Mouse (Mus musculus): ENCODE data around the gene Fkbp5.
"Not testable (repeated sequence)": the region's sequence is repeated elsewhere in the genome, so short reads cannot be mapped to it uniquely, and the experiment has no call there.

The Fkbp5 gene

DNA sequence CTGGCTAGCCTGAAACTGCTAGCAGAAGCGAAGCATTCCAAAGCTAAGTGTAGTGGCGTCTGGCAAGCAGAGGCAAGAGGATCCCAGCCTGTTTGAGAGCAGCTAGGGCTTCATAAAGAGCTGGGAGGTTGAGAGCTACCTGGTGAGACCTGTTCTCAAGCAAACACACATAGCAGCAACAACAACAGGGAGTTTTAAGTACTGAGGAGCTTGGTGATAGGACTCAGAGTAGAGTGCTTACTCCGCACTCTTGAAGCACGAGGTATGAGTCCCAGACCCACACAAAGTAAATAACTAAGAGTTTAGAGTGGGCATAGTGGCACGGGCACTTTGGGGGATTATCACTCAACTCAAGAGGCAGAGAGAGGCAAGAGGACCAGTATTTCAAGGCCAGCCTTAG lies 96.3 kb downstream of the Fkbp5 start:
- in situ Hi-C loops (cut with MseI, MboI): no loop called here

DNA sequence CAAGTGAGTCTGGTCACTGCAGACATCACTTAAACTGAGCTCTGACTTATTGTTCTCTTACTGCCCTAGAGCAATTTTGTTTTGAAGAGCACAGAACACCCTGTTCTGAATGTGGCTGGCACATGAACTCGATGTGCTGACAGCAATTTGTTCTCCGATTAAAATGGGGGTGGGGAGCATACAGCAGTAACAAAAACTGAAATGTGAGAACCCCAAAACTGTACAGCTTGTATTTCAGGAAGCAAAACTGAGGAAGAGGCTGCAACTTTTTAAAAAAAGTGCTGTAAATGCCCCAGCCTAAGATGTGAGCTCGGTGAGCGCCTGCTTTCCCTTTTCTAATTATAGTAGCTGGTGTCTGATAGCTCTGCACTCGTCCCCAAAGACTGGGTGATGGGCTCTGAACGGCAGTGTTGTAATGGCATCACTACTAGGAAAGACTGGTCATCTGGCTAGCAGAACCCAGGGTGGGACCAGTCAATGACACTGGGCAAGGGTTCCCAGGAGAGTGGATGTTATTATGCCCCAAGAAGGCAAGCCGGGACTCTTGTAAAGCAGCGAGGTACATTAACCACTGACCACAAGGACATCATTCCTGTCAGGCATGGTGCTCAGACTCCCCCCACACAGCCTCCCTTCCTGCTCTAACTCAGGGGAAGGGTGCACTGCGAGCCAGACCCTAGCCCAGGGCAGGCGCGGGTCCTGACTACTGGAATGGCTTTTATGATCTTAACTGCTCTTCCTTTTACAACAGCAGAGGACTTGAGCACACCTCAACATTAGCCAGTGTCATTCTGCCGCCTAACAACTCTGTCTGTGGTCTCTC lies 96.9 kb downstream of the Fkbp5 start:
- in situ Hi-C loops (cut with MseI, MboI): no loop called here

DNA sequence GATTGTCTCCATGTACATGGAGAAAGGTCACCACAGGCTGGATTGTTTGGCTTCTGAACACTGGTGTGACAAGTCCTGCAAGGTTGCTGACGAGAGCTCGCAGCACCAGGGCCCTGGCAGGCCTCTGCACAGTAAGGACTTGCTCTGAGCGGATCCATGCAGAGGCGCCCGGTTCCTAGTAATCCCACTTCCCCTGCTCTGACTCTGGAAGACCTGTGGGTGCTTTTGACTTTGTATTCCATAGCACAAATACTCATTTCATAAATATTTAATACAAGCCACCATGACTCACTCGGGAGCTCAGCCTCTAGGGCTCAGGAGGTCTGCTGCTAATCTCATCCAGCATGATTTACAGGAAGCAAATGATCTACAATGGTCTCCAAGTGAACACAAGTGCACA lies 97.7 kb downstream of the Fkbp5 start:
- in situ Hi-C loops (cut with MseI, MboI): no loop called here

DNA sequence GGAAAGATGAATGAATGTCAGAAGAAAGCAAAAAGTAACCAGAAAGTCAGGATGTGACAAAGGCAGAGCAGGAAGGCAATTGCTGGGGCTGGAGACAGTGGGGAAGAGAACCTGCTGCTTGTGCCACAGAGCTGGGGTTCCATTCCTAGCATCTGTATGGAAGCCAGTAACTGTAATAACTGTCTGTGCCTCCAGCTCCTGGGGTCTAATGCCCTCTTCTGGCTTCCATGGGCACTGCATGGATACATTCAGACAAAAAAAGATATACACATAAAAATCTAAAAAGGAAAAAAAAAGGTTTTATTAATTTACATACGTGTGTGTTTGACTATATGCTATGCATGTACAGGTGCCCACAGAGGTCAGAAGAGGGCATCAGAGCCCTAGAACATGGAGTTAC lies 98.4 kb downstream of the Fkbp5 start:
- in situ Hi-C loops (cut with MseI, MboI): no loop called here

DNA sequence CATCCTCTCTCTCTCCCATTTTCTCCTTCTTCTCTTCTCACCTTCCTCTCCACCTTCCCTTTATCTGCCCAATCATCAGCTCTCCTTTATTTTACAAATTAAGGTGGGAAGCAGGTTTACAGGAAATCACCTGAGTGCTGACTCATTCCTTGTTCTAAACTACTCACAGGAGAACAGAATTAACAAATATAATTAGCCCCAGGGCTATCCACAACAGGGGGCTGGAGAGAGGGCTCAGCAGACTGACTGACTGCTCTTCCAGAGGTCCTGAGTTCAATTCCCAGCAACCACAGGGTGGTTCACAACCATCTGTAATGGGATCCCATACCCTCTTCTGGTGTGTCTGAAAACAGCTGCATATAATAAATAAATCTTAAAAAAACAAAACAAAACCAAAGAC lies 98.8 kb downstream of the Fkbp5 start:
- in situ Hi-C loops (cut with MseI, MboI): not testable (repeated sequence)

DNA sequence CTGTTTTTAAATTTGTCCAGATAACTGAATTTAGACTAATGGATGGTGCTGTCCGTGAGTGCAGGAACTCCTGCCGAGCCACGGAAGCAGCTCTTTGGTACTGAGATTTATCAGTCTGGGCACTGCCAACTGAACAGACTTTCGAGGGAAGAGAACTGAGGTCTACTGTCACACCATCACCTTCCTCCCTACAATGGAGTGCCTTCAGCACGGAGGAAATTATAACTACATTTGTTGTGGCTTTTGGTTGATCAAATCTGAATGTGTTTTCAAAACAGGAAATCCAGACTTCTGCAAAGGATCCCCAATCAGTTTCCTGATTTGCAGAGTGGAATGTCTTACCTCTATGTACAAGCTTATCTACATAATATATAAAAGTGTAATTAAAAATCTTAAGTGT lies 99.6 kb downstream of the Fkbp5 start:
- in situ Hi-C loops (cut with MseI, MboI): no loop called here

DNA sequence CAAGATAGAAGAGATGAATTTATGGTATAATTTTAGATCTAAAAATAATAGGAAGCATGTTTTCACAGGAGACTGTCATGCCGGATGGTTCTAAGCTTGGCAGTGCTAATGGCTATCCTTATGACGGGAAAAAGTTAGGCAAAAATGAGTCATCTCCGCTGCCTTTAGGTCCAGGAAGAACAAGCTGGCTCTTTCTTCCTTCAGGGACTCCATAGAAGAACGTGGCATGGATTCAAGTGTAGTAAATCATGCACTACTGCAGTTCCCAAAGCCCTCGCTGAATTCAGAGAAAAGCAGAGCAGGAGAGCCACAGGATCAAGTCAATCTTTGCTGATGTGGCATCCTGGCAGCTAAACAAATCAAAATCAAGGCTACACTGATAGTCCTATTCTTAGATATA lies 102.1 kb downstream of the Fkbp5 start:
- in situ Hi-C loops (cut with MseI, MboI): no loop called here

DNA sequence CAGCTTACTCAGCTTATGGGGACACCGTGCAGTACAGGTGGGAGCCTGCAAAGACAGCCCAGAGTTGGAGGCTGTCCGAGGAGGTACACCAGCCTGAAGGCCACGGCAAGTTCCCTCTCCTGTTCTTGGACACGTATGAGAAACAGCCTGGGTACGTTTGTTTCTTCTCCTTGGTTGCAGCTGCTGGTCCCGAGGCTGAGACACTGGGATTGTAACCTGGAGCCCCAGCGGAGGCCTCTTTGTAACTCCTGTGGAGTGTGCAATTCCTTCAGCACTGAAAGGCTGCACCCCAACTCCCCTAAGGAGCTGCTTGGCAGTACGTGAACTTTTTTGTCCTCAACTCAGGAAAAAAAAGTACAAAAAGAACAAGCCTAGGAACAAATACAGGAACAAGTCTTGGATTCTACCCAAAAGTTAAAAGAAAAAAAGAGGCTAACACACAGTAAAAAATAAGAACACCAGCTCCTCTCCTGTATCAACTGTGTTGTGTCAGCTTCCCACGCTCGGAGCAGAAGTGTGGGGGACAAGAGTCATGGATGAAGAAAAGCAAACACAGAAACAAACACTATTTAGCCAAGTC lies 105.9 kb downstream of the Fkbp5 start:
- in situ Hi-C loops (cut with MseI, MboI): no loop called here

DNA sequence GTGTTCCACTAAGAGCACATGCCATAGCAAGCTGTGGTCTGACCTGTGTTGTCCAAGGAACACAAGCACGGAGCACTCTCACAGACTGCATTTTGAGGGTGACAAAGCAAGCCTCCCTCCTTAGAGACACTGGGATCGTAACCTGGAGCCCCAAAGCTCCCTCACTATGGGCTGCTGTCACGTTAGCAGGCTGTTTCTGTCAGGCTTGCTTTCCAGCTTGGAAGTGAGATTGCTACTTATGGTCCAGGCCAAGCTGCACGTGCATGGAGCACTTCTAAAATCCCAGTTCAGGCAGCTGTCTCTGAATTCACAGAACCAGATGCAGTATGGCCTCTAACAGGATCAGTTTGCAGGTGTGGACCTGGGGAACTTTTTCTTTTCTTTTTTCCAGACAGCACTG lies 106.6 kb downstream of the Fkbp5 start:
- in situ Hi-C loops (cut with MseI, MboI): no loop called here

DNA sequence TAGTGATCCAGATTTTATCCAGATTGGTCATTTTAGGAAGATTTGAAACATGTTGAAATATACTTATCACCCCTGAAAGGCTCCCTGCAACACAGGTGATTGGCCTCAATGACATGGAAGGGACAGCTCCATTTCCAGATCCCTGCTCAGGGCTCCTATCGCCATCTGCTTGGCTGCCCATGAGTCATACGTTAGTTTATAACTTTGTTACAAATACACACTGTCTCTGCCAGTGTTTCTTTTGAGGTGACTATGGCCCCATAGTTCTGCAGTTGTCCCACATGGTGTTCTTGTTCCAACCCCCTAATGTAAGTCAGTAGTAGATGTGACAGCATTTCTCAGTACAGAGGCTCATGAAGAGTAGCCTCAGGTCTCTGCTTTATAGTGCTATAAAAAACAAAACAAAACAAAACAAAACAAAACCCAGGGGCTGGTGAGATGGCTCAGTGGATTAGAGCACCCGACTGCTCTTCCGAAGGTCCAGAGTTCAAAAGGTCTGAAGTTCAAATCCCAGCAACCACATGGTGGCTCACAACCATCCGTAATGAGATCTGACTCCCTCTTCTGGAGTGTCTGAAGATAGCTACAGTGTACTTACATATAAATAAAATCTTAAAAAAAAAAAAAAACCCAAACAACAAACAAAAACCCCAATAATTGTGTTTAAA lies 108.9 kb downstream of the Fkbp5 start:
- in situ Hi-C loops (cut with MseI, MboI): loop anchor here in 1 of 2 experiments (10.0 kb wide), 1 partner anchor 116 kb away; no protein-coding TSS in a partner anchor

DNA sequence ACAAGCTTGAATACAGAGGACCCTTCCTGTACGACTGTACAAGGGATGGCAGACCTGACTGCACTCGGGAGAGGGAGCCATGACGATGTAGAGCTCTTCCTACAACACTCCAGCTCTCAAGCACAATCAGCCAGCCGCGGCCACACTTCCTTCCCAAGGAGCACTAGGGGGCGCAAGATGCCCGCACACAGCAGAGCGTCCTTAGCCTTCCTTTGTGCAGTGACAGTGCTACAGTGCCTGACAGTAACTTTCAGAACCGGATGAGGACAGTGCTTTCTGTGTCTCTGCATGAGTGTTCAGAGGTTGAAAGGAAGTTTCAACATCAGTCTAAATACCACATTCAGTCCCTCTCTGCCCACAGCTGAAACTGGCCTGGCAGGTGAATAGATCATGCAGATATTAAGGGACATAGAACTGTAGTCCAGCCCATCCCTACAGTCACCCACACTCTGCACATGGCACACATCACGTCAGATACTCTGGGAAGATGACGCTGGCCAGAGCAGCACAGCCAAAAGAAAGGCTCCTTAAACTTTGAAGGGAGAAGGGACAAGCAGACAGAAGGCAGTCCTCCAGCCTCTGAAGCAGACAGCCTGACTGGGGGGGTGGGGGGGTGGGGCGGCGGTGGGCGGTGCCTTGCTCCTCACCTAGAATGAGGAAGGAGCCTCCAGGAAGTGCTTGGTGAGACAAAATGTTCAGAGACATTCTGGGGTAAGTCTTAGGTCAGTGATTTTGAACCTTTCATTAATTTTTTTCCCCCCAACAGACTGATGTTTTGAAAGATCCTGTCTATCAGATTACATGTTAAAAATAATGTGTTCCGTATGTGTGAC lies 109.7 kb downstream of the Fkbp5 start:
- in situ Hi-C loops (cut with MseI, MboI): loop anchor here in 1 of 2 experiments (10.0 kb wide), 1 partner anchor 117 kb away; no protein-coding TSS in a partner anchor

DNA sequence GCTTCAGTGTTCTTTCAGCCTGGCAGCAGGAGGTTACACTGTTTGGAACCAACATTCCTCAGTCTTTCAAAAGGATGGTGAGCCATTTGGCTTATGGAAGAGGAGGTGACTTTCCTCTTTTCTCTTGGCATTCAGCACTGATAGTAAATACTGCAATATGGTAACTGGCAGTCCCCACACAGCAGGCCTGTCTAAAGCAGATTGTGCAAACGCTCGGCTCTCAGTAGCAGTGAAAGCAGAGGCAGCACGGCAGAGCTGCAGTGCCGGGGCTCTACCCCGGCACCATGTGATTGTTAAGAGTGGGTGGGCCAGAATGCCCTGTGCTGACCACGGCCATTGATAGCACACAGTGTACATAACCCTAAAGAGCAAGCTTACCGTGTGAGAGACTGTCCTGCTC lies 110.9 kb downstream of the Fkbp5 start:
- in situ Hi-C loops (cut with MseI, MboI): loop anchor here in 1 of 2 experiments (10.0 kb wide), 1 partner anchor 118 kb away; no protein-coding TSS in a partner anchor

DNA sequence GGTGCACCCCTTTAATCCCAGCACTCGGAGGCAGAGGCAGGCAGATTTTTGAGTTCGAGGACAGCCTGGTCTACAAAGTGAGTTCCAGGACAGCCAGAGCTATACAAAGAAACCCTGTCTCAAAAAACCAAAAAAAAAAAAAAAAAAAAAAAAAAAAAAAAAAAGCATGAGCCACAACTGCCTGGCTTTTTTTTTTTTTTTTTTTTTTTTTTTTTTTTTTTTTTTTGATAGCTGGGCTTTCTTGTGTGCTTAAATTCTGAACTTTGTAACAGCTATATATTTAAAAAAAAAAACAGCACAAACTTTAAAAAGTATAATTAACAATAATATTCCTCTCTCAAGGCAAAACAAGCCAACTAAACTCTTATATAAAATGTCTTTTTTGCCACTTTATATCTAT lies 112.6 kb downstream of the Fkbp5 start:
- in situ Hi-C loops (cut with MseI, MboI): loop anchor here in 1 of 2 experiments (10.0 kb wide), 1 partner anchor 120 kb away; no protein-coding TSS in a partner anchor

DNA sequence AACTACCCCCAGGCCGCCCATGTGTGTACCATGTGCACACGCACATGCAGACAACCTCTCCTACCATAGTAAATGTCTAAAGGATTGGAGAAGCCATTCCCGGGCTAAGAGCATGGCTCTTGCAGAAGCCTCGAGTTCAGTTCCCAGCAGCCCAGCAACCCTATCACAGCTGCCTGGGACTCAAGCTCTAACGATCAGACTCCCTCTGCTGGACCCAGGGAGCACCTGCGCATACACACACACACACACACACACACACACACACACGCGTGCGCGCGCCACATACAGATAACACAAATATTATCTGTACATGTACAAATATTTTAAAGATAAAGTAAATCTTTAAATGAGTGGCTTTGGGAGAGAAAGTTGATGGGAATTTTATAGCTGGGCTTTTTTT lies 113.0 kb downstream of the Fkbp5 start:
- in situ Hi-C loops (cut with MseI, MboI): loop anchor here in 1 of 2 experiments (10.0 kb wide), 1 partner anchor 120 kb away; no protein-coding TSS in a partner anchor

DNA sequence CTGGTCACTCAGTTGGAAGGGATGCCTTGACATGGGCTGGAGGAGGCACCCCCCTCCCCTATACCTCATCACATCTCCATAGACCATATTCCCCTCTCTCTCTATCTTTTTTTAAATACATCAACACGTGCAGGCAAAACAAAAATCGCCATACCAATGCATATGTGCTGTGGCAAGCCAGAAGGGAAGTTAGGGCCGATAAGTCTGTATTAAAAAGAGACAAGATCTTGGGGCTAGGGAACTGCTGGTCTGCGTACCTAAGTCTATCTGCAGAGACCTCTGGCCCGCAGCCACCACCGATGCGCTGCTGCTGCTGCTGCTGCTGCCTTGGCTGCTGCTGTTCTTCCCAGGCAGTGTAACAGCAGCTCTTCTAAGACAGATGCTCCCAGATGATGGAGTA lies 122.3 kb downstream of the Fkbp5 start:
- in situ Hi-C loops (cut with MseI, MboI): loop anchor here in 1 of 2 experiments (5.0 kb wide), 1 partner anchor 127 kb away; no protein-coding TSS in a partner anchor

DNA sequence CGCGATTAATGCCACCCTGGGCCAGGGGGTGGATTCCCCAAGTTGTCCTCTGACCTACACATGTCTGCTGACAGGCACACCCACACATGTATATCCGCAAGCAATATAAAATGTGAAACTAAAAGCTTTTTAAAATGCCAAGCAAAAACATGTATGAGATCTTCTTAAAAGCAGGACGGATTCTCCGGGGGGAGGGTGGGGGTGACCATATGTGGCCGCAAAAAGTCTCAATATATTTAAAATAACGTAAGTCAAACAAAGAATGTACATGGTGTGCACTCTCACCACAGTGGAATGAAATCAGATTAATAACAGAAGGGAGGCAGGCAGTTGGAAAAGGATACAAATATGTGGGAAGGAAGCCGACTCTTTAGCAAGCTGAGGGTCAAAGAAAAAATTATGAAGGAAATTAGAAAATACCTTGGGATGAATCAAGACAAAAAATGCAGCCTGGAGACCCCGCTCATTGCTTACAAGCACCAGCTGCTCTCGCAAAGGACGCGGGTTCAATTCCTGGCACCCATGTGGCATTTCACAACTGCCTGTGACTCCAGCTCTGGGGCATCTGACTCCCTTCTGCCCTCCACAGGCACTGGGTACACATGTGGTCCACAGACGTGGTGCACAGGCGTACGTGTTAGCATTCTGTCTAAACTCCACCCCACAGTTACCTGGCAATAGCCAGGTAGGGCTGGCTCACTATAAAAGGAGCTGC lies 123.1 kb downstream of the Fkbp5 start:
- in situ Hi-C loops (cut with MseI, MboI): no loop called here

DNA sequence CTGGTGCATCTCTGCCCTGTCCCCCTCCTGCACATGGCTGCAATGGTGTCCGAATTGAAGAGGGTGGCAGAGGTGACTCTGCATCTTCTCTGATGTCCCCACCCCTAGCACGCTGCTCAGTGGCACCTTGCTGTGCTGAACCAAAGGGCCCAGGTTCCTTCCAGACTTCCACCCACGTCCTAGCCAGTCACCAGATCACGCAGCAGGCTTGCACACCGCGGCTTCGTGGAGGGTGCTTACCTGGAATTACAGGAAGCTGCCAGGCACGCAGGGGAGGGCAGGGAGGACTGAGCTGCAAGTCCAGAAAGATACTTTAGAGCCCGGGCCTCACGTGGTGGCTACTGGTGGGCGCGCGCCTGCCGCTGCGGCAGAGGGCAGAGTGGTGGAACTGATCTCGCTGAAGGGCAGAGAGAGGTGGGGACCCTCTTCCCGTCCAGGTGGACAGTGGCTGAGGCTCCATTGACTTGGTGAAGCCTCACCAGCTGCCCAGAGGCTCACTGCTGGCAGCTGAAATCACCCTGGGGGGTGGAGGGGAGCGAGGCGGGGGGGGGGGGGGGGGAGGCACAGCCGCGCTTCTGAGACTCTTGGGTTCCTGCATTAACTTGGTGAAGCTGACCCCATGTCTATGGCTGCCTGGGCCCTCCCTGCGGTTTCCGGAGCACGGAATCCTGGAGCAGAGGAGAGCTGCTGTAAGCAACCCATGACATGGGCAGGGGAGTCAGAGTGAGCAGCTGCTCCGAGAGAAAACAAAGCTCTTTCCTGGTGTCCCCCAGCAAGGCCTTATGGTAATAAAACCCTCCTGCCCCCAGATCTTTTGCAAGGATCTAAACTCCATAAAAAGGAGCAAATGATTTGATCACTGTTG lies 125.5 kb downstream of the Fkbp5 start:
- in situ Hi-C loops (cut with MseI, MboI): no loop called here

DNA sequence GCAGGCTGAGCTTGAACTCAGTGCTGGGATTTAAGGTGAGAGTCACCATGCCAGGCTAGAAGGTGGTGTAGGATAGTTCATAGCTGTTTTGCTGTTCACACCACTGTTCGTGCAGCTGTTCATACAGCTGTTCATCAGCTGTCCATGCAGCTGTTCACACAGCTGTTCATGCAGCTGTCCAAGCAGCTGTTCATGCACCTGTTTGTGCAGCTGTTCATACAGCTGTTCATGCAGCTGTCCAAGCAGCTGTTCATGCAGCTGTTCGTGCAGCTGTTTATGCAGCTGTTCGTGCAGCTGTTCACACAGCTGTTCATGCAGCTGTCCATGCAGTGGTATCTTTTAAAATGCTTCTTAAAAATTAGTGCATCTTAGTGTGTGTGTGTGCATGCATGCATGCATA lies 128.8 kb downstream of the Fkbp5 start:
- in situ Hi-C loops (cut with MseI, MboI): no loop called here

DNA sequence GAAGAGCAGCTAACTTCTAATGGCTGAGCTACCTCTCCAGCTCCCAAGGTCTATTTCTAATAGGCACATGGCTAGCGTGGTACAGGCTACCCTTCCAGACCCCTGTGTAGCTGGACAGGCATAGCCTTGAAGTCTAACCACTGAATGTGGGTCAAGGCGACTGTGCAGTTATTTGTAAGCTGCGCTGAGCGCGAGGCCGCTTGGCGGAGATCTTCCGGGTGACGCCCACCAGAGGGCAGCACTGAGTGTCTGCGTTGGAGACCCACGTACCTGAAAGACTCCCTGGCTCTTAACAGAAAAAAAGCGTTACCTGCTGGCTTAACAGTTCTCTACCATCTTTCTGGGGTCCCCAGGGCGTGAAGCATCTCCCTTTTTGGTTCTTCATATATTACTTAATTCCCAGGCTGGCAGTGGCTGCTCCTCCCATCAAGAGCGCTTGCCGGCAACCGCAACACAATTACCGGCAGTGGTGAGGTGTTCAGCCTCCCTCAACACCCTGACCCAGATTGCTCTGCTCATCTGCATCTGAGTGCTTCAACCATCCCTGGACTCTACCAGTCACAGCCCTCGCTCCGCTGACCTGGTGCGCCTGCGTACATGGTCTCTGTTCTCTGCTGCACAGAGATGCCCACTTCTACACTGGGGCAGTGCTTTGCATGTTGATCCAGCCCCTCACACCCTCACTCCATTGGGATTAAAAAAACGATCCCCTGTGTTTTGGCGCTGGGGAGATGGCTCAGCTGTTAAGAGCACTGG lies 131.0 kb downstream of the Fkbp5 start:
- in situ Hi-C loops (cut with MseI, MboI): no loop called here

Data from mouse trophoblast stem cell (cell line).